Mouse (Mus musculus): ENCODE data around the gene Rpl13a.

Rpl13a gene

GRCm38 (mm10) chr7:45091001-45091990 is 37.3 kb downstream of the Rpl13a start:
- in situ Hi-C loops (cut with MboI): no loop called here

- in situ Hi-C loops (cut with MboI): no loop called here
Observed at GRCm38 (mm10) chr7:45090251-45090977, 38.1 kb downstream of the Rpl13a start.

GRCm38 (mm10) chr7:45088597-45088996 is 40.0 kb downstream of the Rpl13a start:
- in situ Hi-C loops (cut with MboI): loop anchor here (5.0 kb wide), 1 partner anchor 44 kb away; no protein-coding TSS in a partner anchor

GRCm38 (mm10) chr7:45086084-45086483 is 42.5 kb downstream of the Rpl13a start:
- in situ Hi-C loops (cut with MboI): loop anchor here (5.0 kb wide), 1 partner anchor 46 kb away; no protein-coding TSS in a partner anchor

- in situ Hi-C loops (cut with MboI): no loop called here
Observed at GRCm38 (mm10) chr7:45083300-45083890, 45.2 kb downstream of the Rpl13a start.

GRCm38 (mm10) chr7:45082401-45083299 is 45.9 kb downstream of the Rpl13a start:
- in situ Hi-C loops (cut with MboI): no loop called here

- in situ Hi-C loops (cut with MboI): no loop called here
Observed at GRCm38 (mm10) chr7:45081016-45081415, 47.5 kb downstream of the Rpl13a start.

GRCm38 (mm10) chr7:45079856-45080255 is 48.7 kb downstream of the Rpl13a start:
- in situ Hi-C loops (cut with MboI): no loop called here

GRCm38 (mm10) chr7:45078513-45078912 is 50.0 kb downstream of the Rpl13a start:
- in situ Hi-C loops (cut with MboI): no loop called here

- in situ Hi-C loops (cut with MboI): no loop called here
Observed at GRCm38 (mm10) chr7:45077829-45078228, 50.7 kb downstream of the Rpl13a start.

- in situ Hi-C loops (cut with MboI): no loop called here
Observed at GRCm38 (mm10) chr7:45077322-45077721, 51.2 kb downstream of the Rpl13a start.

GRCm38 (mm10) chr7:45076501-45076900 is 52.1 kb downstream of the Rpl13a start:
- in situ Hi-C loops (cut with MboI): no loop called here
